Mouse (Mus musculus) heart, embryonic 15.5 days (tissue): ENCODE results near the gene Fam241b. TPM values are rescaled to one million over a fixed set of nuclear protein-coding genes. Genes with fewer than 3 reads are reported as not detected.
"Not testable (repeated sequence)": the region's sequence is repeated elsewhere in the genome, so short reads cannot be mapped to it uniquely, and the experiment has no call there.

Experiments
- ATAC-seq: fragments of 200-750 bp; cut with Nextera tagmentation; replicated peaks from 2 replicates; pipeline ENCODE4 v1.8.0; 2017; ENCODE audit warnings: low read depth, moderate TSS enrichment; ENCODE audit not compliant: insufficient number of reproducible peaks, insufficient read depth, low FRiP score
- H3K27ac ChIP-seq: fragments of 300-500 bp; sonication (generic); 2 replicates; pipeline ENCODE4 v1.5.1; 2015; ENCODE audit warnings: mild to moderate bottlenecking, inconsistent platforms
- H3K27me3 ChIP-seq: fragments of 300-500 bp; sonication (generic); 2 replicates; pipeline ENCODE4 v1.6.1; 2015; ENCODE audit warnings: inconsistent platforms
- H3K36me3 ChIP-seq: fragments of 300-500 bp; sonication (generic); 2 replicates; pipeline ENCODE4 v1.6.1; 2015; ENCODE audit warnings: mild to moderate bottlenecking, inconsistent platforms
- H3K4me1 ChIP-seq: fragments of 300-500 bp; sonication (generic); replicated peaks from 2 replicates; pipeline ENCODE4 v1.6.1; 2015; ENCODE audit warnings: inconsistent platforms
- H3K4me2 ChIP-seq: fragments of 300-500 bp; sonication (generic); 2 replicates; pipeline ENCODE4 v1.6.1; 2015; ENCODE audit warnings: inconsistent platforms, mild to moderate bottlenecking, moderate library complexity
- H3K4me3 ChIP-seq: fragments of 300-500 bp; sonication (generic); 2 replicates; pipeline ENCODE4 v1.5.1; 2015; ENCODE audit warnings: mild to moderate bottlenecking, inconsistent platforms
- H3K9ac ChIP-seq: fragments of 300-500 bp; sonication (generic); 2 replicates; pipeline ENCODE4 v1.6.1; 2015; ENCODE audit warnings: mild to moderate bottlenecking, inconsistent platforms
- H3K9me3 ChIP-seq: fragments of 300-500 bp; sonication (generic); replicated peaks from 2 replicates; pipeline ENCODE4 v1.6.1; 2016; ENCODE audit warnings: inconsistent platforms
- WGBS: fragments of 180-500 bp; shearing (Covaris S2); methylation state at CpG from one replicate; pipeline ENCODE4 v1.1.7; 2015; ENCODE audit warnings: mixed read lengths; 5-methylcytosine and 5-hydroxymethylcytosine counted together
- polyA plus RNA-seq: library from polyadenylated mRNA; unstranded; fragments of >200 nt; fragmentation: Nextera tagmentation; extraction: Ambion mirVana; gene quantifications from 2 replicates; pipeline ENCODE4 v1.2.1, GENCODE M21; 2015

Gene Fam241b
- polyA plus RNA-seq, 1 experiment from 2014 or later = 3.0 TPM

DNA sequence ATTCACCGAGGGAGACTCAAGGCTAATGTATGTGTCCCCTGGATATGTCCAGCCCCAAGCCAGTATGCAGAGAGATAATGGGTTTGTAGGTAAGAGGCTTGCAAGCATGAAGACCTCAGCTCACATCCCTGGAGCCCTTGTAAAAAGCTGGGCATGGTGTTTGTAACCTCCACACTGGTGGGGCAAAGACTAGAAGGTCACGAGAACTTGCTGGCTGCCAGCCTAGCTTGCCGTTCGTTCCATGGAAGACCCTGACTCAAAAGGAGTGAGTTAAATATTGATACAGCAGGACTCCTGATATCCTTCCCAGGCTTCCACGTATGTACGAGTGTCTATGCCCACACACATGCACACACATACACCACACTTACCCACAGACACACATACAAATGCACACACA, 49.3 kb downstream of the Fam241b start:
- WGBS = 73% methylated on average over 6 of the region's 6 CpGs
- H3K4me3 ChIP-seq = no peak overlapping the region
- H3K27ac ChIP-seq = no peak overlapping the region
- H3K4me2 ChIP-seq = no peak overlapping the region
- no peaks in the 10 kb centered on the region; the same call in 1 of the 2 replicates for H3K27me3 ChIP-seq
- no peak for ATAC-seq
- no peak overlapping the region for H3K9ac ChIP-seq
- no peaks in the 10 kb centered on the region for H3K4me1 ChIP-seq
- no peaks in the 10 kb centered on the region for H3K9me3 ChIP-seq
- H3K36me3 ChIP-seq = no peaks in the 10 kb centered on the region

DNA sequence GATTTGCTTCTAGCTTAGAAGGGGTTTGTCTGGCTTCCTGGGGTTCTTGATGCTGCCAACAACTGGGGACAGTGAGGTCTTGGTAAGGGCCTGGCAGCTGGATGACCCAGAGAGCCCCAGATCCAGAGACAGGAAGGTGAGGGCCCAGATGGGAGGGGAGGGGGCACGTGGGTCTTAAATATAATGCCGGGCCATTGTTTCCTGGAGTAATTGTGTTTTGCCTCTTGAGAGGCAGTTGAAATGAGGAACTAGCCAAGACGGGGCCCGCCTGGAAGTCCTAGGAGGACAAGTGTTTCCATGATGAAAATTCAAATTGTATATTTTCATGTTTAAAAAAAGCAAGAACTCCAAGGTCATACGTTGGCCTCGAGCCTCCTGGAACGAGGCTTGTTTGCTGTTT, 49.8 kb downstream of the Fam241b start:
- Histone ChIP-seq H3K4me3 (no peak overlapping the region), H3K36me3 (no peaks in the 10 kb centered on the region), H3K27me3 (no peaks in the 10 kb centered on the region; the same call in 1 of the 2 replicates), H3K9ac (no peak overlapping the region), H3K4me1 (no peaks in the 10 kb centered on the region), H3K27ac (no peak overlapping the region), H3K4me2 (no peak overlapping the region), H3K9me3 (no peaks in the 10 kb centered on the region)
- no peak for ATAC-seq
- 69% methylated on average over 7 of the region's 7 CpGs for WGBS

DNA sequence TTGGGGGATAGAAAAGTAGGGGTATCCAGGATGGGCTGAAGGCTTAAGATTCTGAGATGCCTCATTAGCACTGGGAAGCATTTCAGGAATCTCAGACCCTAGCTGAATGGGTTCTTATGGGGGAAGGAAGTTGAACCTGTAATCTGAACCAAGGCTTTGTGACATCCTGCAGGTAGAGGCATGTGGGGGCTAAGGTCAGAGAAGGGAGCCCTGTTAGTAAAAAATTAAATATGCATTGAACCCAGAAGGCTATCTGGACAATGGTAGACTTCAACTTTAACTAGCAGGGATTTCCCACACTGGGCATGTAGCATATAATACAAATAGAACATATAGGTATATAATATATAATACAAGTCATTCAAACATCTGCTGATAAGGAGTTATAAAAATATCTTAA, 54.2 kb downstream of the Fam241b start:
- no peak overlapping the region for H3K4me2 ChIP-seq
- no peak overlapping the region for H3K27ac ChIP-seq
- no peak overlapping the region for H3K4me3 ChIP-seq
- H3K27me3 ChIP-seq = no peaks in the 10 kb centered on the region
- no peak overlapping the region for H3K9ac ChIP-seq
- no peaks in the 10 kb centered on the region for H3K4me1 ChIP-seq
- no peaks in the 10 kb centered on the region for H3K9me3 ChIP-seq
- no peak for ATAC-seq
- H3K36me3 ChIP-seq = no peaks in the 10 kb centered on the region

DNA sequence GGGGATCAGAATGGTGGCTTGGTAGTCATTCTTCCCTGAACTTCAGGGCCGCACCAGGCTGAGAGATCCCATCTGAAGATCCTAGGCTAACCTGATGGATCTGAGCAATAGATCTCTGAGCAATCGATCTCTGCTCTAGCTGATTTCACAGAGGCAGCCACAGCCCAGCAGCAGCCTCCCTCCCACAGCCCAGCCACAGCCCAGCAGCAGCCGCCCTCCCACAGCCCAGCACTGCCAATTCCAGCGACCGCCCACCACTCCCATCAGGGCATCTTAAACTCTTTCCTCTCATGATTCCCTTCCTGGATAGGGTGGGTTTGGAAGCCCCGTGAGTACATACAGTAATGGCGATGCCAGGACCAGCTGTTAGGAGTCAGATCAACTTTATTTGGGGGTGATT, 54.6 kb downstream of the Fam241b start:
- Histone ChIP-seq H3K36me3 (no peaks in the 10 kb centered on the region), H3K27ac (no peak overlapping the region), H3K4me3 (no peak overlapping the region), H3K9me3 (no peaks in the 10 kb centered on the region), H3K4me2 (no peak overlapping the region), H3K9ac (no peak overlapping the region), H3K27me3 (no peaks in the 10 kb centered on the region), H3K4me1 (no peaks in the 10 kb centered on the region)
- 51% methylated on average over 7 of the region's 7 CpGs for WGBS
- no peak for ATAC-seq

DNA sequence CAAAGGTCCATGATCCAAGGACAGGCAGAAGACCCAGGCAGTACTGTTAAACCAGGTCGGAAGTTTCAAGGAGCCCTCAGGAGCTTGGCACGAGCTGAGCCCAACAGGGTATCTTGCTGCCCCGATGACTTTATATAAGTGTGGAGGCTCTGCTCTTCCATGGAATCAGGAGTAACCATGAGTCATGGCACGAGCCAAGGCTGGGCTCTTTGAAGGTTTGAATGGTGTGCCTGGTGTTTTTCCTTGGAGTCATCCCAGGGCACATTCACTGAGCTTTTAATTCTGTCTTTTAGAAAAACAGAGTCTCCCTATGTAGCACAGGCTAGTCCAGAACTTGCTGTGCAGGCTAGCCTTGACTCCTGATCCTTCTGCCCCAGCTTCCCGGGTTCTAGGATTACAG, 55.3 kb downstream of the Fam241b start:
- no peak for ATAC-seq
- Histone ChIP-seq H3K4me3 (no peak overlapping the region), H3K9ac (no peak overlapping the region), H3K4me2 (no peak overlapping the region), H3K4me1 (no peaks in the 10 kb centered on the region), H3K27ac (no peak overlapping the region), H3K9me3 (no peaks in the 10 kb centered on the region), H3K36me3 (no peaks in the 10 kb centered on the region), H3K27me3 (no peaks in the 10 kb centered on the region)
- WGBS = 72% methylated on average over 5 of the region's 5 CpGs

DNA sequence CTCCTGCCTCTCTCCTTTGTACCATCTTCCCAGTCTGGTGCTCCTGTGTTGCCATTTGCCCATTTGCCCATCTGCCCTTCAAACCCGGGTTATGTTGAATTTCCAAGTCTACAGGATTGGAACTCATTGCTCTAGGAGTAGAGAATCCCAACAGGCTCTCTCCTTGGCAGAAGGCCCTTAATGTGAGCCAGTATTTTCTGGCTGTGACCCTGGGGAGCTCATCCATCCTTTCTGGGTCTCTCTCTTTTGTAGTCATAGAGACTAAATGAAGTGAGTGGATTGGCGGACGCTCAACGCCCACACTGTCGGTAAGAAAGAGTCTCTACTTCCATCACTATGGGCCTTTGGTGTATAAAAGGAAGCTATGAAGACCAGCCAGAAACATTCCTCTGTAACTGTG, 56.9 kb downstream of the Fam241b start:
- no peak overlapping the region for H3K4me3 ChIP-seq
- no peak overlapping the region for H3K4me2 ChIP-seq
- no peak overlapping the region for H3K27ac ChIP-seq
- no peak overlapping the region for H3K9ac ChIP-seq
- whole genome bisulfite sequencing = 82% methylated on average over 5 of the region's 5 CpGs
- no peaks in the 10 kb centered on the region for H3K4me1 ChIP-seq
- H3K27me3 ChIP-seq = no peaks in the 10 kb centered on the region
- H3K36me3 ChIP-seq = no peaks in the 10 kb centered on the region
- no peaks in the 10 kb centered on the region for H3K9me3 ChIP-seq
- no peak for ATAC-seq

DNA sequence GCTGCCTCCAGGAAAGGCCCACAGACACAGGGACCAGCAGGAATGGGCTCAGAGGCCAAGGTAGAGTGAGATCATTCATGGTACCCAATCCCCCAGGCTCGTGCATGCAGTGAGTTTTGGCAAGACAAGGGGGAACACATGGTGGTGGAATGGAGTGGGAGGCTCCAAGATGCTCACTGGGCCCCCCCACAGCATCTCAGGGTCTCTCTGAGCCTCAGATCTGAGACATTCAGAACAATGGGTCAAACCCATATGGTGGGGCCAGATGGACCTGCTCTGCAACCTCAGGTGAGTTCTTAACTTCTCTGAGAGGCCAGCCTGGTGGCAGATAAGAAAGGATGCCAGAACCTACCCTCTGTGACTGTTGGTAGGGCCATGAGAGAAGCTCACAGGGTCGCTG, 57.7 kb downstream of the Fam241b start:
- no peak for ATAC-seq
- Histone ChIP-seq H3K27ac (no peak overlapping the region), H3K9ac (no peak overlapping the region), H3K4me1 (no peaks in the 10 kb centered on the region), H3K4me2 (no peak overlapping the region), H3K4me3 (no peak overlapping the region), H3K27me3 (no peaks in the 10 kb centered on the region), H3K9me3 (no peaks in the 10 kb centered on the region), H3K36me3 (no peaks in the 10 kb centered on the region)
- WGBS = 59% methylated on average over 2 of the region's 2 CpGs

DNA sequence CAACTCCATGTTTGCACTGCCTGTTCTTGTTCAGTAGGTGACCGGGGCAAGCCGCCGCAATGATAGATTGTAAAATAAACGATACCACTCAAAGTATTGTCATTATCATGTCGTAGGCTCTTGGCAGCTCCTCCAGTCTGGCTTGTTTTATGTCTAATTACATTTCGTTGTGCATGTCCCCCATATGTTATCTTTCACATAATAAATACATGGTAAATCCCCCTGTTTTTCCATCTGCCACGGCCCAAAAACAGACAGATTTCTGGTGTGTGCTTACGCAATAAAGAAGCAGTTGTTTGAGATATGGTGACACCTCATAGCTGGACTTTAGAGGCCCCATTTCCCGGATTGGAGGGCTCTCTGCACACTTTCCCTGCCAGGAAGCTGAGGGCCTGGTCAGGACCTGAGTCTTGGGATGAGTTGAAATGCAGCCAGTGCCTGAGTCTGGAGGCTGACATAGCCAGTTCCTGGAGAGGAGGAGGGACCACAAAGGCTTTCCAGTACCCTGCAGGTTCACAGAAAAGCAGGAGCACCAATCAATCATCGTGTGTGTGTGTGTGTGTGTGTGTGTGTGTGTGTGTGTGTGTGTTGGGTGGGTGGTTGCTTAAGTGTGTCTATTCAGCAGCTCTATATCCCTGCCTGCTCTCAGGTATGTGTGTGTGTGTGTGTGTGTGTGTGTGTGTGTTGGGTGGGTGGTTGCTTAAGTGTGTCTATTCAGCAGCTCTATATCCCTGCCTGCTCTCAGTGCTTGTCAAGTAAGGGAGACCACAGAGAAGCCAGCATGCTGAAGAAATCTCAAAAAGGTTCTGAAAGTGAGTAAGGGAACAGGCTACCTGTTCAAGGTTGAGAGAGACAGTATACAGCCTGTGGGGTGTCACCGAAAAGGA, 67.2 kb downstream of the Fam241b start:
- Histone ChIP-seq H3K4me3 (no peak overlapping the region), H3K4me2 (no peak overlapping the region), H3K27ac (no peak overlapping the region), H3K9me3 (peaks cover 3% of the 10 kb centered on the region; the same call in 1 of the 2 replicates), H3K9ac (no peak overlapping the region), H3K4me1 (no peaks in the 10 kb centered on the region), H3K36me3 (no peaks in the 10 kb centered on the region), H3K27me3 (no peaks in the 10 kb centered on the region; the same call in 1 of the 2 replicates)
- 61% methylated on average over 11 of the region's 11 CpGs for WGBS
- ATAC-seq = no peak

DNA sequence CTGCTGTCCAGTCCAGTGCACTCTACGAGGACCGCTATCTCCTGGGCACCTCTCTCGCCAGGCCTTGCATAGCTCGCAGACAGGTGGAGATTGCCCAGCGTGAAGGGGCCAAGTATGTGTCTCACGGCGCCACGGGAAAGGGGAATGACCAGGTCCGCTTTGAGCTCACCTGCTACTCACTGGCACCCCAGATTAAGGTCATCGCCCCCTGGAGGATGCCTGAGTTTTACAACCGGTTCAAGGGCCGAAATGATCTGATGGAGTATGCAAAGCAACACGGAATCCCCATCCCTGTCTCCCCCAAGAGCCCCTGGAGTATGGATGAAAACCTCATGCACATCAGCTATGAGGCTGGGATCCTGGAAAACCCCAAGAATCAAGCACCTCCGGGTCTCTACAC, 72.4 kb downstream of the Fam241b start:
- ATAC-seq, H3K9me3 ChIP-seq, H3K4me2 ChIP-seq, H3K36me3 ChIP-seq, H3K4me3 ChIP-seq, H3K4me1 ChIP-seq, H3K27me3 ChIP-seq, H3K27ac ChIP-seq, H3K9ac ChIP-seq: not testable (repeated sequence)
- 78% methylated on average over 14 of the region's 14 CpGs for WGBS

DNA sequence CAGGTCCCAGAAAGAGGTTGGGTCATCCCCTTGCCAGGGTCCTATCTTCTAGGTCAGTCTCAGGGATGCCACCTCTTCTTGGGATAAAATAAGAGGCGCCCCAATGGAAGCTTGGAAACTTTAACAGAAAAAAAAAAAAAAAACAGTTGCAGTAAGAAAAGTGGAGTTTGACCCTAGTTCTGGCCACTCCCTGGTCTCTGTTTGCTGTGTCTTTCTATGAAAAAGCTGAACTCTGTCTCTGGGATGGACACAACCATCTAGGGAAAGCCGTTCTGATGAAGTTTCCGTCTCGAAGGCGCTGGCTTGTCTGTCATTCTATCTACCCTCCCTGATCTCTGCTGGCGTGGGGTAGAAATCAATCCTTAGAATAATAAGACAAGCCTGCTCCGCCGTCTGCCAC, 73.1 kb downstream of the Fam241b start:
- Histone ChIP-seq H3K36me3 (no peaks in the 10 kb centered on the region), H3K4me3 (no peak overlapping the region), H3K4me1 (no peaks in the 10 kb centered on the region), H3K9me3 (no peaks in the 10 kb centered on the region), H3K27ac (no peak overlapping the region), H3K9ac (no peak overlapping the region), H3K4me2 (no peak overlapping the region), H3K27me3 (peaks cover 5% of the 10 kb centered on the region)
- ATAC-seq = no peak
- WGBS = 84% methylated on average over 8 of the region's 8 CpGs

DNA sequence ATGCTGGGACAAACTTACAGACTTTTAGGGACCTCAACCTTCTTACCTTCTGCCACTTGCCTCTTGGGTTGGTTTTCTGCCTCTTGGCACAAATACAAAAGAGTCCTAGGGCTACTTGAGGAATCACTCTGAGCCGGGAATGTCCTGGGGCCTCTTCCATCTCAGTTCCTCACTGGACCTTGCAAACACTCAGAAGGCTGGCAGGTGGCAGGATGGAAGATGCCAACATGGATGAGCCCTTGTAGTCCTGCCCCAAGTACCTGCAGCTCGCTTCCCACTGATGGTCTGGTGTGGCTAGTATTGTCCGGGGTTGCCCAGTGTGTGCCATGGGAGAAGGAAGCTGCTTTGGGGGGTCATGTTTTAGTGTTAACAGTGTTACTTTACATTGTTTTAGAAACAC, 73.8 kb downstream of the Fam241b start:
- Histone ChIP-seq H3K4me3 (no peak overlapping the region), H3K4me2 (no peak overlapping the region), H3K9me3 (no peaks in the 10 kb centered on the region), H3K4me1 (no peaks in the 10 kb centered on the region), H3K27ac (no peak overlapping the region), H3K36me3 (no peaks in the 10 kb centered on the region), H3K9ac (no peak overlapping the region), H3K27me3 (peaks cover 5% of the 10 kb centered on the region)
- ATAC-seq = no peak
- 90% methylated on average over 3 of the region's 3 CpGs for WGBS

DNA sequence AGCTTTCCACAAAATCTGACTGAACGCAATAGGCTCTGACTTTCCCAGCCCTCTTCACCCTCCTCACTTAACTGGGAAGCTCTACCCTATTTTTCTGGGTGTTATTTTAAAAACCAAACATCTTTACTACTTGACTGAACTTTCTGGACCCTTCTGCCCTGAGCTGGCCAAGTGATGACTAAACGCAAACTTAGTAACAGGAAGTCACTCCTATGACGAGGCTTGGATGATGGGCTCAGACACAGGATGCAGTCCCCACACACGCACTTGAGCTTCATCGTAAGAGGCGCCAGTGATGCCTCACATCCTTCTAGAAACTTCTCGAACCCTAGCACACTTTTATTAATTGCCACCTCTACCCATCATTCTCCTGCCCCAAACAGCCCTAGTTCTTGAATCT, 74.3 kb downstream of the Fam241b start:
- H3K27ac ChIP-seq = no peak overlapping the region
- no peak overlapping the region for H3K9ac ChIP-seq
- no peaks in the 10 kb centered on the region for H3K4me1 ChIP-seq
- WGBS = 73% methylated on average over 7 of the region's 7 CpGs
- ATAC-seq = no peak
- no peaks in the 10 kb centered on the region for H3K36me3 ChIP-seq
- no peak overlapping the region for H3K4me2 ChIP-seq
- no peaks in the 10 kb centered on the region for H3K9me3 ChIP-seq
- peaks cover 5% of the 10 kb centered on the region for H3K27me3 ChIP-seq
- no peak overlapping the region for H3K4me3 ChIP-seq
